Mouse (Mus musculus): ENCODE results near the gene Cldn4.

- TF ChIP-seq CTCF (IDR thresholded peaks at IDR 0.05; ENCODE audit: extremely low read depth, insufficient read depth, insufficient read length, insufficient replicate concordance) (no peak), POLR2A (IDR thresholded peaks at IDR 0.05; ENCODE audit: low read depth, low read length) (no peak)
Measured at GRCm38 (mm10) chr5:134926726-134927125, 20.0 kb downstream of the Cldn4 start.
